Mouse (Mus musculus) adrenal gland, postnatal 25 days (tissue): ENCODE results near the gene Themis. TPM values are rescaled to one million over a fixed set of nuclear protein-coding genes. Genes with fewer than 3 reads are reported as not detected.

Experiments
- DNase-seq: peaks from one replicate; pipeline ENCODE4 v3.0.0; 2021; ENCODE audit warnings: mixed read lengths
- long read RNA-seq: library from polyadenylated mRNA; stranded (forward); transcript quantifications from one replicate; pipeline ENCODE4 v2.0.0, GENCODE M21; 2021
- total RNA-seq: library from RNA; stranded (reverse); gene quantifications from 2 replicates; pipeline ENCODE4 v1.2.3, GENCODE M21; 2021

Themis gene
- not detected in 2 replicates for total RNA-seq
- long read RNA-seq: 0 reads

DNA sequence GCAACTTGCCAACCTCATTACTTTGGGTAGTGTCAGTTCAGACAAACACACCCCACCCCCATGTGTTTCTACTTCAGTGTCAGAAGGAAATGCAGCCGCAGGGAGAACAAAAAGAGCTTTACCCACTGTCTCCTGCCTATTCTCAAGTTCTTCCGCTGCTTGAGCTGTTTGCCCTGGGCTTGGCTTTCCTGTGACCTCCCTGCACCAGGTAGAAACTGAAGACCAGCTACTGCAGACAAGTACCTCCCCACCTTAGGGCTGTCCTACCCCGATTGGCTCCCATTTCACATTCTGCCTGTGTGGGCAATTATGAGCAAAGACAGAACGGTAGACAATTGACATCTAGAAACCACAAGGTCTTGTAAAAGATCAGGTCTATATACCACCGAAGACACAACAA, at the start of gene Themis:
Themis (plus strand) TSS at position 100 of the 400 bp plus-strand sequence.
- DNase-seq: no peak

DNA sequence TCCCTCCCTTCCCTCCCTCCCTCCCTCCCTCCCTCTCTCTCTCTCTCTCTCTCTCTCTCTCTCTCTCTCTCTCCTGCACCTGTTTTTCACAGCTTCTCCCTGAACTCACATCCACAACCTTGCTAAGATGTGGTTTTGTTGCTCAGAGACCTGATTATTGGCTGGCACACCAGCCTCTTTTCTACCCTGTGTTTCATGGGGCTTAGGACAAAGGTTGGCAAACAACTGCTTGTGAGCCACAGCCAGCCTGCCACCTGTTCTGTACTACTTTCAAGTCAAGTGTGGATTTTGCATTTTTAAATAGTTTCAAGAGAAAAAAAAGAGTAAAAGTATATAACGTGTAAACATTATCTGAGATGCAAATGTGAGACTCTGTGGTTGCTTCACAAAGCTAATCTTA, 48.7 kb upstream of the Themis start:
- no peak for DNase-seq

DNA sequence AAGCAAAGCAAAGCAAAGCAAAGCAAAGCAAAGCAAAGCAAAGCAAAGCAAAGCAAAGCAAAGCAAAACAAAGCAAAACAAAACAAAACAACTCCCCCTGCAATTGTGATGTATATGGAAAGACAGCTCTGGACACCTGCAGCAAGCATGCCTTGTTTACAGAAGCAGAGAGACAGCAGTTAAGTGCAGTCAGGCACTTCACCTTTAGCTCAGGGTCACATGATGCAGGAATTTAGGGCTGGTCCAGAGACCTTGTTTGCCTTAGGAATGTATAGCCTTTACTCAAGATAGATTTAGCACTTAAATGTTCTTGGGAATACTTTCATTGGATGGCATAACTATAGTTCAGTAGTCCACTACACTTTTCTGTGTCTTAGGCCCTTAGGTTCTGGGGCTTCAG, 32.1 kb upstream of the Themis start:
- no peak for DNase-seq

- no peak for DNase-seq
Measured at GRCm38 (mm10) chr10:28641887-28642286, 26.3 kb upstream of the Themis start.

DNA sequence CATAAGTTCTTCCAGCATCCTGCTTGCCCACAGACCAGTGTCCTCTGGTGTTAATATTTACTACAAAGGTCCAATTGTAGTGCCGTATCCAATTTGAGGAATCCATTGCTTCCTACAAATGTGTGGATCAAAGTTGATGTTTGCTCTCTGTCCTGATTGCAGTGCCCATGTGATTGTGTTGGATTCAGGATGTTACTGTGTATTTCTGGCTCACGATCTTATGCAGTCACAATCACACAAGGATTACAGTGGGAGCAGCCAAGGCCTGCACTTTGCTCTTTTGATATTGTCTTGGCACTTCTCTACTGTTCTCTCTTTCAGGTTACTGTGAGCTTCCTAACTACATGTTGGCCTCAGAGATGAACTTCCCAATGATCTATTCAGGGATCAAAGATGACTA, 20.3 kb upstream of the Themis start:
- DNase-seq: no peak

DNA sequence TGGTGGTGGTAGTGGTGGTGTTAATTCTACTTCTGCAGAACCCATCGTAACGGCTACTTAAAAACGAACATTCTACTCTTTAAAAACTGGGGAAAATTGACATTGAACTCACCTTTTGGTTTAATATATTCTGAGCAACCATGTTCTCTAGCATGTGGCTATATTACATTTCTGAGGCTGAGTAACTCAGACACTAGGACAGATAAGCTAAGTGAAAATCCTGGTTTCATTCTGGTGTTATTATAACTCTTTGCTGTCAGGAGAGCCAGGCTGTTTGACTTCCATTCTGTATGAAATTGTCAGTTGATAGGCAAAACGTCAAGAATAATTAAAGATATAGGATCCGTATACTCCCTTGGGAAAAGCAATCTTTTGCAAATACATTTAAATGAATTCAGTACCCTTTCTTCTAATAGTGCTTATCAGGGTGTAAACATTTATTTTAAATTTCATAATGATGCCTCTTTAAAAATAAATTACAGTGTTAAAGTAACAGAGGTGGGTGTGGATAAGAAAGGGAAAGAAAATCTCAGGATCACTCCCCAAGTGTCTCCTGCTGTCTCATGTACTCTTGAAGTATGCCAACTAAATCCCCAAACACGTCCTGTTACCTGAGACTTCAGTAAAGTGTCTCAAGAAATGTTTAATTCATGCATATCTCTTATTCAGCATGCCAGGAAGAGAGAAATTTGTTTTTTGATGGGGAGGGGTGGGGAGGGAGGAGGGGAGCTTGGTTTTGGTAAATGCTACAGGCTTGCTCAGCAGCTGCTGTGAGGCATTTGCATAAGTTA, 18.9 kb upstream of the Themis start:
- DNase-seq: no peak

GRCm38 (mm10) chr10:28649900-28650160, 18.3 kb upstream of the Themis start:
- no peak for DNase-seq

- DNase-seq: no peak
Measured at GRCm38 (mm10) chr10:28651910-28652309, 16.2 kb upstream of the Themis start.

- no peak for DNase-seq
Measured at GRCm38 (mm10) chr10:28654733-28655132, 13.4 kb upstream of the Themis start.

- DNase-seq: no peak
Measured at GRCm38 (mm10) chr10:28665141-28665540, 3.0 kb upstream of the Themis start.

DNA sequence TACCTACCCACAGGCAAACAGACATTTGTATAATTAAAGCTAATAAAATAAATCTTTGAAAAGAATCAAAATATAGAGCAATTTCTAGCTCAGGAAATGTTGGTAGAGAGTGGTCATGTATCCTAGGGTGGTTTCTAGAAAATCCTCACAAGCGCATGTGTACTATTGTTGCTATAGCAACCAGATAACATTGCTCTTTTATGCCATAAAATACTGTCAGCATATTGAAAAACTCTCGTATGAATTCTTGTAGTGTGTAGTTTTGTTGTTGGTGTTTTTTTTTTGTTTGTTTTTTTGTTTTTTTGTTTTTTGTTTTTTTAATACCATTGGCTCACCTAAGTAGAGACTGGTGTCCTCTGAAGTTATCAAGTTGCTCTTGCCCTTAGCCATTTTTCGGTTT, 5.8 kb downstream of the Themis start:
- no peak for DNase-seq

GRCm38 (mm10) chr10:28675337-28675736, 7.2 kb downstream of the Themis start:
- no peak for DNase-seq

GRCm38 (mm10) chr10:28694981-28695380, 26.8 kb downstream of the Themis start:
- no peak for DNase-seq

DNA sequence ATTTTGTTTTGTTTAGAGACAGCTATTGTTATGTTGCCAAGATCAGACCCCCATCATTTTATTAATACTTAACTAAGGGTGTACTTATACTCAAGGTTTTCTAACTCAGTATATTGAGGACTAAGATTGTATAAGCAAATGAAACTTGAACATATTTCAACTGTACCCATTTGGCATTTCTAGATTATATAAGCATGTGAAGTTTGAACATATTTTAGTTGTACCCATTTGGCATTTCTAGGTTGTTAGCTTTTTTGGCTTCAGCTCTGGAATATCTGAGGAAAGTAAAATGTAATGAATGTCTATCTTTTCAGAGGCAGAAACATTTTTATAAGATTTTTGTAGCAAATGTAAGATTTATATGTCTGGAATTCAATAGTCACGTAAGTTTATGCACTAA, 27.9 kb downstream of the Themis start:
- no peak for DNase-seq

DNA sequence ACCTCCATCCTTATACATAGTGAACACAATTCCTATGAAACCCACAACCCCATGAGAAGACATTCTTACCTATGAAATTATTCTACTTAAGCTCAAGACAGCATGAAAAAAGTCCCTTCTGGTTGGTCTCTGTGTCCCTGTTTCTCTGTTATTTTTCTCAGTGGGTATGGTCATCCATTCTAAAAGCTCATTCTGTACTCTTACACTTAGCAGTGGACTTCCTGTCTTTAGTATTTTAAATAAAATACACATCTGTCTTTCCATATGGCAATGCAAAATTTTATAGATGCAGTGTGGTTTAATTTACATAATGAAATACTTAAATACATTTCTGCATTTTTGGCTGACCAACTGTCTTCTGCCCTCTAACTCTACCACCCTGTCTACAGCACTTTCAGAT, 30.0 kb downstream of the Themis start:
- DNase-seq: no peak

DNA sequence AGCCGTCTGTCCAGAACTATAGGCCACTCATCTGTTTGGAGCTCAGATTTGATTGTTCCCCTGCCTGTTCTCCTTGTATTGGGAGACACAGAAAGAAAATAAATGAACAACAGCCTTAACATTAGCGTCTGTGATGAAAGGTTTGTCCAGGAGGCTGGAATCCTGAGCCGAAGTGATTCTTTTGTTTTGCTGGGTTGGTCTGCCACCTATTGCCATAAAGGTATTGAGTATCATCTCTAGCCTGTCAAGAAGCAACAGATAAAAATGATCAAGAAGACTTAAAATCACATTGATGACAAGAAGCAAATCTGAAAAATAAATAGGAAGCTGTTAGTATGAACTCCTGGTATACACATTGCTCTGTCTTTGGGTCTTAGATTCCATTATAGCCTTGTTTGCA, 53.7 kb downstream of the Themis start:
- no peak for DNase-seq

GRCm38 (mm10) chr10:28723266-28723665, 55.1 kb downstream of the Themis start:
- no peak for DNase-seq

DNA sequence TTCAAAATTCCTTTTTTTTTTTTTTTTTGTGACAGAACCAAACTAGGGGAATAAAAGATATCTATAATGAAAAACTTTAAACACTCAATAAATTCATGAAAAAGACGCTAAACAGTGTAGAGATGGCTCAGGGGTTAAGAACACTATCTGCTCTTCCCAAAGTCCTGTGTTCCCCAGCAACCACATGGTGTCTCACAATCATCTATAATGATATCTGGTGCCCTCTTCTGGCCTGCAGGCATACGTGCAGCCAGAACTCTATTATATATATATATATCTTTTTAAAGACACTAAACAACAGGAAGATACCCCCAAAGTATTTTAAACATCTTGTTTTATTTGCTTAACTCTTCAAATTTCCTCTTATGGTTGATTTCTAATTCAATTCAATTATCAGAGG, 62.0 kb downstream of the Themis start:
- no peak for DNase-seq

- DNase-seq: no peak
Measured at GRCm38 (mm10) chr10:28737953-28738352, 69.8 kb downstream of the Themis start.

DNA sequence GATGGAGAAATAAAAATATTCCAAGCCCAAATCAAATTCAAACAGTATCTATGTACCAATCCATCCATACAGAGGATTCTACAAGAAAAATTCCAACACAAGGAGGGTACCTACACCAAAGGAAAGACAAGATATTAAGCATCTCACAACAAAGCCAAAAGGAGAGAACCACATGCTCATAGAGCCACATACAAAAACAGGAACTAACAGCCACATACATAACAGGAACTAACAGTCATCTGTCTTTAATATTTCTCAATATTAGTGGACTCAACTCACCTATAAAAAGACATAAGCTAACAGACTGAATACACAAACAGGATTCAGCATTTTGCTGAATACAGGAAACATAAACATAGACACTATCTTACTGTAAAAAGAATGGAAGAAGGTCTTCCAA, 78.3 kb downstream of the Themis start:
- no peak for DNase-seq

DNA sequence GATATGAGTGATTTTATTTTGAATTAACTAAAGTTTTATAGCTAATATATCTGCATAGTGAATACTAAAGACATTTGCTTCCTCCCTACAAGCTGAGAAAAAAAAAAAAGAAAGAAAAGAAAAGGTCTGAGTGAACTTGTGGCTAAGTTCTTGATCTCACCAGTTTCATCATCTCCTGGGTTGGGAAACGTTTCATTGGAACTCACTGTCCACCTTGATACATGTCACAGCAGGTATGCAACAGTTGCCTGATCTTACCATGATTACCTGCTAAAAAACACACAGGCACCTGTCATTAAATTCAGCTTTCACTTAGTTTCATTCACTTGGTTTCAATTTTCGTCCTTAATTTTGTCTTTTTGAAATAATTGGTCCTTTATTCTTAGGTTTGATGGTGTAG, 85.2 kb downstream of the Themis start:
- DNase-seq: no peak

- no peak for DNase-seq
Measured at GRCm38 (mm10) chr10:28754927-28755326, 86.8 kb downstream of the Themis start.

DNA sequence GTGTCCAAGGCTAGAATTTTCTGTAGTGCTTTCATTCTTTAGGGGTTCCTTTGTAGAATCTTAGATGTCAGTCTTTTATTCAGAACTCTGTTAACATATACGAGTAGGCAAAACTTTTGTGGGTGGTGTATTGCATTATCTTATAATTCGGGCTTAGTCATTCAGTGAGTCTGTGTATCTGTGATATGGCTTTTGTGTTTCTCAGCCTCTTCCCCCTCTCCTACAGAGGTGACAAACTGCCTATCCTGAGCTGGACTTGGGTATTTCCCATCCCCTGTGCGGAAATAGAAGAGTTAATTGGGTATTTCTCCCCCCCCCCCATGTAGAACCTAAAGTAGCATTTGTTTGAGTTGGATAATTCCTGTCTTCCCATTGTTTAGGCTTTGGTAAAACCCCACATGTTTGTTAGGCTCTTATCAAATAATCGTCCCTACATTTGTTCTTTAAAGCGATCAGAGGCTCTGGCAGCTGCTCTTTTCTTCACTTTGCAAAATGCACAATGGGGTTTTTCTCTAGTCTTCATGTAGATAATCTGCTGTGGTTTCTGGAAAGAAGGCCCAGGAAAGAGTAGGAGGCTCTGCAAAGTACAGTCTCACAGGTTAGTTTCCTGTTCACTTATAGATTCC, 108.7 kb downstream of the Themis start:
- no peak for DNase-seq

DNA sequence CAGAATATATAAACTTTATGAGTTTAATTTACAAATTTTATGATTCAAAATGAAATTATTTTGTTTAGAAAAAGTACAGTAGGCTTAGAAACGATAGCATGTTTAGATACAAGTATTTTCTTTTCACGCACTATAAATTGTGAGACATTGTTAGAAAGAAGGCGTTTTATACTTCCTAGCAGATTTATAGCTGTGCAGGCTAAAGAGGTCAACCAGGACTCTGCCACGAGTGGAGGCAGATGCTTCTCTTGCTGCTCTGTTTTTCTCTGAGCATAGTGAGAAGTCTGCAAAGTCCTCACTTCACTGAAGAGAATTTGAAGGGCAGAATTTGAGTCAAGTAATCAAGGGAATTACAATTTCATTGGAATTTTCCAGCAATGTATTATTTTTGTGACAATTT, 131.3 kb downstream of the Themis start:
- no peak for DNase-seq
